Mouse (Mus musculus): ENCODE results near the gene Daxx.

DNA sequence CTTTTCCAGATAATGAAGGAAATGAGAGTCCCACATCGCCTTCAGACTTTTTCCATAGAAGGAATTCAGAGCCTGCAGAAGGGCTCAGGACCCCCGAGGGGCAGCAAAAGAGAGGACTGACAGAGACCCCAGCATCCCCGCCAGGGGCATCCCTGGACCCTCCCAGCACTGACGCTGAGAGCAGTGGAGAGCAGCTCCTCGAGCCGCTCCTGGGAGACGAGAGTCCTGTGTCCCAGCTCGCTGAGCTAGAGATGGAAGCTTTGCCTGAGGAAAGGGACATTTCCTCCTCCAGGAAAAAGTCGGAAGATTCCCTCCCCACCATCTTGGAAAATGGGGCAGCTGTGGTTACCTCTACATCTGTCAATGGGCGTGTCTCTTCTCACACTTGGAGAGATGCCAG lies 4.0 kb downstream of the Daxx start:
- no peak for TF ChIP-seq GATA1 (IDR thresholded peaks at IDR 0.05; ENCODE audit: low read length)
- no peak for TF ChIP-seq TAL1 (IDR thresholded peaks at IDR 0.05; ENCODE audit: low read length)

All from erythroblast, embryonic 14.5 days (primary cell).